Mouse (Mus musculus) spleen, adult 2 months (tissue): Measurements from ENCODE around the gene Castor1.

Experiments used
- CTCF ChIP-seq: fragments of 200-500 bp; IDR thresholded peaks from 2 replicates; pipeline ENCODE4 v1.5.1; 2011; ENCODE audit warnings: mild to moderate bottlenecking, inconsistent platforms; ENCODE audit not compliant: insufficient read depth, insufficient read length, insufficient replicate concordance; ENCODE audit errors: extremely low read depth
- POLR2A ChIP-seq: fragments of 200-500 bp; IDR thresholded peaks from 2 replicates; pipeline ENCODE4 v1.6.1; 2011; ENCODE audit warnings: low read depth, low read length, inconsistent platforms

DNA sequence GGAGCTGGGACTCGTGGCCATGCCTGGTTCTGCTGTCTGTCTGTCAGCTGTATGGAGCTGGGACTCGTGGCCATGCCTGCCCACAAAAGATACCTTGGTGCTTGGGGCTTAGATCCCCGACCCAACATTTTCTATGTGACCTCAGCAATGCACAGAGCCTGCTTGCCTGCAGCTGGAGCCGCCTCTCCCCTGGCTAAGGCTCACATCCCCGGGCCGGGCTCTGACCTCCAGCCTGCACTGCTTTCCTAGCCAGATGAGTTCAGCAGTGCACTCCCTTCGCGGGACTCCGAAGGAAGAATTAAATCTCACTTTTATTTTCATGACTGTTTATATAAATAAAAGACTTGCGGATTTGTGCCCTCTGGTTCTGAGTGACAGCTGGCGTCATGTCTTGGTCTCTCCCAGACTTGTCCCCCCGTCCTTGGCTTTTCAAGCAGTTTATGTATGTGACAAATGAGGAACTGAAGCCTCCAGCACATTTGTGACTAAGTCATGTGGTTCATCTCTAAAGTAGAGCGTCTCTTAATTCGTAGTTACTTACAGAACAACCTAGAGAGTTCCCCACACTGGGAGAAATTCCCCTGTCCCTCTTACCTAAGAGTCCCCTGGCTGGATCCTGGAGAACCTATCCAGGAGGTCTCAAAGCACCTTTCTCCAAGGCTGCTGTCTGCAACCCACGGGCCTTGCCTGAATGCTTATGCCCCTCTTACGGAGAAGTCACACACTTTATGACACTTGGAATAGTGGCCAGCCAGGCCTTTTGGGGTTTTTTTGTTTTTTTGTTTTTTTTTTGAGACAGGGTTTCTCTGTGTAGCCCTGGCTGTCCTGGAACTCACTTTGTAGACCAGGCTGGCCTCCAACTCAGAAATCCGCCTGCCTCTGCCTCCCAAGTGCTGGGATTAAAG lies 4.3 kb downstream of the Castor1 start:
- no peak for TF ChIP-seq POLR2A
- no peak for TF ChIP-seq CTCF
